Mouse (Mus musculus) kidney, postnatal 4 days (tissue): ENCODE measurements around the gene Pigb.

Source experiments
- DNase-seq, 2 experiments: peaks; one replicate each; pipeline ENCODE4 v3.0.0; 2021; ENCODE audit warnings: mixed read lengths in 2 of 2

Gene Pigb

GRCm38 (mm10) chr9:73045204-73045603 is 5.0 kb upstream of the Pigb start:
- peak; percentile 18 to 29 for DNase-seq

GRCm38 (mm10) chr9:73044146-73045079 is 4.2 kb upstream of the Pigb start, which contains the start of gene Rab27a:
Rab27a (plus strand) TSS chr9:73044854.
- peak; percentile 89 to 92 for DNase-seq

GRCm38 (mm10) chr9:73039222-73039945 is 794 bp downstream of the Pigb start:
- peak; percentile 96 to 97 for DNase-seq

- no peak for DNase-seq
Observed at GRCm38 (mm10) chr9:73033406-73033805, 6.8 kb downstream of the Pigb start.

- no peak for DNase-seq
Observed at GRCm38 (mm10) chr9:73031421-73031820, 8.8 kb downstream of the Pigb start.

GRCm38 (mm10) chr9:73030443-73030842 is 9.7 kb downstream of the Pigb start:
- DNase-seq: no peak

GRCm38 (mm10) chr9:73025818-73026636 is 14.2 kb downstream of the Pigb start:
- DNase-seq: peak in 1 of 2 experiments; percentile 22

- no peak for DNase-seq
Observed at GRCm38 (mm10) chr9:73020566-73021097, 19.5 kb downstream of the Pigb start.

- DNase-seq: no peak
Observed at GRCm38 (mm10) chr9:73019841-73020240, 20.3 kb downstream of the Pigb start.

- no peak for DNase-seq
Observed at GRCm38 (mm10) chr9:73014724-73015123, 25.5 kb downstream of the Pigb start.

GRCm38 (mm10) chr9:73012629-73013028 is 27.5 kb downstream of the Pigb start:
- no peak for DNase-seq

- no peak for DNase-seq
Observed at GRCm38 (mm10) chr9:73008384-73008783, 31.8 kb downstream of the Pigb start.

- DNase-seq: peak in 1 of 2 experiments; percentile 15
Observed at GRCm38 (mm10) chr9:73006175-73006574, 34.0 kb downstream of the Pigb start.

- DNase-seq: no peak
Observed at GRCm38 (mm10) chr9:73005106-73005505, 35.1 kb downstream of the Pigb start.

GRCm38 (mm10) chr9:73004076-73004475 is 36.1 kb downstream of the Pigb start:
- DNase-seq: no peak

- DNase-seq: no peak
Observed at GRCm38 (mm10) chr9:73002177-73002576, 38.0 kb downstream of the Pigb start.

GRCm38 (mm10) chr9:73001314-73002011 is 38.7 kb downstream of the Pigb start:
- no peak for DNase-seq

- no peak for DNase-seq
Observed at GRCm38 (mm10) chr9:73000487-73000886, 39.7 kb downstream of the Pigb start.

- DNase-seq: no peak
Observed at GRCm38 (mm10) chr9:72996806-72997205, 43.4 kb downstream of the Pigb start.

- no peak for DNase-seq
Observed at GRCm38 (mm10) chr9:72996167-72996566, 44.0 kb downstream of the Pigb start.

- DNase-seq: no peak
Observed at GRCm38 (mm10) chr9:72992576-72992975, 47.6 kb downstream of the Pigb start.

GRCm38 (mm10) chr9:72991420-72991819 is 48.8 kb downstream of the Pigb start:
- DNase-seq: no peak
